Mouse (Mus musculus) heart, embryonic 10.5 days (tissue): ENCODE results near the gene Plcd3. TPM values are rescaled to one million over a fixed set of nuclear protein-coding genes. Genes with fewer than 3 reads are reported as not detected.
A peak's percentile ranks its signal among the peaks of the same experiment; 100 is the strongest.

Experiments
- DNase-seq: peaks from one replicate; pipeline ENCODE4 v3.0.0-alpha.2; 2017; ENCODE audit warnings: low spot score
- H3K27ac ChIP-seq: fragments of 300-500 bp; sonication (generic); 2 replicates; pipeline ENCODE4 v1.5.1; 2016; ENCODE audit warnings: mild to moderate bottlenecking
- H3K27me3 ChIP-seq: fragments of 300-500 bp; sonication (generic); 2 replicates; pipeline ENCODE4 v1.6.1; 2016; ENCODE audit warnings: mild to moderate bottlenecking; ENCODE audit not compliant: poor library complexity, insufficient read depth, severe bottlenecking
- H3K36me3 ChIP-seq: fragments of 300-500 bp; sonication (generic); 2 replicates; pipeline ENCODE4 v1.6.1; 2016; ENCODE audit warnings: mild to moderate bottlenecking, moderate library complexity
- H3K4me1 ChIP-seq: fragments of 300-500 bp; sonication (generic); 2 replicates; pipeline ENCODE4 v1.6.1; 2016; ENCODE audit warnings: mild to moderate bottlenecking
- H3K4me3 ChIP-seq: fragments of 300-500 bp; sonication (generic); 2 replicates; pipeline ENCODE4 v1.5.1; 2016; ENCODE audit warnings: mild to moderate bottlenecking, moderate library complexity
- H3K9me3 ChIP-seq: fragments of 300-500 bp; sonication (generic); 2 replicates; pipeline ENCODE4 v1.6.1; 2016; ENCODE audit warnings: mild to moderate bottlenecking, moderate library complexity
- WGBS: fragments of 180-500 bp; shearing (Covaris S2); methylation state at CpG from one replicate; pipeline ENCODE4 v1.1.7; 2016; 5-methylcytosine and 5-hydroxymethylcytosine counted together
- polyA plus RNA-seq: library from polyadenylated mRNA; unstranded; fragments of >200 nt; fragmentation: Nextera tagmentation; extraction: Ambion mirVana; gene quantifications from 2 replicates; pipeline ENCODE4 v1.2.1, GENCODE M21; 2016

Gene Plcd3
- polyA plus RNA-seq, 1 experiment from 2014 or later, result 3.6 TPM

- Histone ChIP-seq H3K4me3 (no peak overlapping the region), H3K4me1 (peaks cover 30% of the 10 kb centered on the region), H3K9me3 (no peaks in the 10 kb centered on the region), H3K27ac (no peak overlapping the region), H3K36me3 (peaks cover 36% of the 10 kb centered on the region), H3K27me3 (no peaks in the 10 kb centered on the region)
- WGBS, result 72% methylated on average over 6 of the region's 6 CpGs
- no peak for DNase-seq
These were observed 66.5 kb downstream of the Plcd3 start for GRCm38 (mm10) chr11:103035007-103035406.

- H3K27me3 ChIP-seq, result no peaks in the 10 kb centered on the region
- WGBS, result 84% methylated on average over 3 of the region's 3 CpGs
- H3K27ac ChIP-seq, result no peak overlapping the region
- H3K36me3 ChIP-seq, result peaks cover 22% of the 10 kb centered on the region
- no peak overlapping the region for H3K4me3 ChIP-seq
- H3K9me3 ChIP-seq, result no peaks in the 10 kb centered on the region
- peaks cover 36% of the 10 kb centered on the region for H3K4me1 ChIP-seq
- no peak for DNase-seq
These were observed 68.4 kb downstream of the Plcd3 start for GRCm38 (mm10) chr11:103033030-103033429.

- Histone ChIP-seq H3K27me3 (no peaks in the 10 kb centered on the region), H3K9me3 (no peaks in the 10 kb centered on the region), H3K4me3 (peak within 1 kb of the TSS; percentile 77), H3K27ac (peak within 1 kb of the TSS; percentile 90), H3K36me3 (peaks cover 27% of the 10 kb centered on the region), H3K4me1 (peaks cover 31% of the 10 kb centered on the region)
- WGBS, result under 1% methylated on average over 36 of the region's 36 CpGs
- peak; percentile 98 for DNase-seq
These were observed 73.1 kb downstream of the Plcd3 start, which contains the start of the genes Nmt1 and Dcakd for GRCm38 (mm10) chr11:103028176-103028891. Nmt1 (plus strand) TSS chr11:103028190. Dcakd (minus strand) TSS chr11:103028333.

DNA sequence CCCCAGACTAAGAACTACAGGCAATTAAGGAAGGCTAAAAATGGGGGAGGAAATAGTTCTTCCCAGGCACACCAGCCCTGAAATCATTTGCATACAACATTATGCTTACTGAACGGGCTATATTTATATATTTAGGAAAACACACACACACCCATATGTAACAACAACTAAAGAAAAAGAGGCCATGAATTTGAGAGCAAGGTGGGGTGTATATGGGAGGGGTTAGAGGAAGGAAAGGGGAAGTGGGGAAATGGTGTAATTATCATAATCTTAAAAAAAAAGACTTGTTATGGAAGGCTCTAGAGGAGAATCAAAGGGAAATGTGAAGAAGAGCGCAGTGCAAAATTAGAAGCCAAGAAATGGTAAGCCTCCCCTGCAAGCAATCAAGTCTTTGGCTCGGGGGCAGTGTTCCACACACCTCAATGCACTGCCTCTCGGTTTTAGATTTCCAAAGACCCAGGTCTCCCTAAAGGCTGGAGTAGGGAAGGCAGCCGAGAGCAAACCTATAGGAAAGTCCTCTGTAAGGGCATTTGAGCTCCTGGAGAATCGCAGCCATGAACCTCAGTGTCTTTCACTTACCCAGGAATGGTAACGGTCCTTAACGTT, 73.8 kb downstream of the Plcd3 start:
- H3K4me3 ChIP-seq, result peak overlapping the region; percentile 77
- no peaks in the 10 kb centered on the region for H3K27me3 ChIP-seq
- WGBS, result 15% methylated on average over 8 of the region's 8 CpGs
- H3K4me1 ChIP-seq, result peaks cover 31% of the 10 kb centered on the region
- peak overlapping the region; percentile 90 for H3K27ac ChIP-seq
- no peak for DNase-seq
- H3K9me3 ChIP-seq, result no peaks in the 10 kb centered on the region
- H3K36me3 ChIP-seq, result peaks cover 29% of the 10 kb centered on the region

DNA sequence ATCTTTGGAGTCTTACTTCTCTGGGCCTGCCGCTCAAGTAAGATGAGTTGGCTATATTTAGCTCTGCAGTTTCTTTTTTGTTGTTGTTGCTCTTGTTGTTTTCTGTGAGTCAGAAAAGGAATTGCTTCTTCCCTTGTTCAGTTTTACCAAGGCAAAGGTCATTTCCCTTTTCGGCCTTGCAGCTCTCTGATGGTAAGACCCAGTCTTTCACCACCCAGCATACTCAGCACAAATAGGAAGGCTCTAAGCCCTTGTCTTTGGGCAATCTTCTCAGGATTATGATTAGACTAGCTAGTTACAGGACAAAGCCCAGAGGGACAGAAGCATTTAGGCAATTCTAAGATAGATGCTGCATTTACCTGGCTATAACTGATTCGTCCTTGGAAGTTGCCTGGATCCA, 74.6 kb downstream of the Plcd3 start:
- Histone ChIP-seq H3K27ac (no peak overlapping the region), H3K27me3 (no peaks in the 10 kb centered on the region), H3K36me3 (peaks cover 31% of the 10 kb centered on the region), H3K4me1 (peaks cover 26% of the 10 kb centered on the region), H3K4me3 (peak overlapping the region; percentile 77), H3K9me3 (no peaks in the 10 kb centered on the region)
- no peak for DNase-seq
- 87% methylated on average over 3 of the region's 3 CpGs for WGBS

DNA sequence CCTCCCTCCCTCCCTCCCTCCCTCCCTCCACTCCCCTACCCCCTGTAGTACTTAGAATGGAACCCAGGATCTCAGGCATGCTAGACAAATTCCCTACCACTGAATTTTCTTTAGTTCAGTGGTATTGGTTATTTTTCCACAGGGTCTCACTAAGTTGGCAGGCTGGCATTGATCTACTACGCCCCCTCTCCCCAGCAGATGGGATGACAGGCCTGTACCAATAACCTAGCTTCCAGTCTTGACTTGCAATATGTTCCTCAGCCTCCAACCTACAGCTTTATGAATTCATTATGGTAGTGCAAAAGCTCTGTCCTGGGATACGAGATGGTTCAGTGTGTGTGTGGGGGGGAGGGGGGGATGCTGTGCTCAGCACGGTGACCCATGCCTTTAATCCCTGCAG, 77.5 kb downstream of the Plcd3 start:
- no peak overlapping the region for H3K27ac ChIP-seq
- H3K27me3 ChIP-seq, result no peaks in the 10 kb centered on the region
- WGBS, result 84% methylated on average over 3 of the region's 3 CpGs
- H3K9me3 ChIP-seq, result no peaks in the 10 kb centered on the region
- peaks cover 32% of the 10 kb centered on the region for H3K36me3 ChIP-seq
- no peak overlapping the region for H3K4me3 ChIP-seq
- H3K4me1 ChIP-seq, result peaks cover 13% of the 10 kb centered on the region
- no peak for DNase-seq

- no peaks in the 10 kb centered on the region for H3K27me3 ChIP-seq
- peaks cover 28% of the 10 kb centered on the region for H3K36me3 ChIP-seq
- H3K4me1 ChIP-seq, result peaks cover 9% of the 10 kb centered on the region; the same call in 1 of the 2 replicates
- WGBS, result 80% methylated on average over 3 of the region's 3 CpGs
- no peak overlapping the region for H3K4me3 ChIP-seq
- no peaks in the 10 kb centered on the region for H3K9me3 ChIP-seq
- DNase-seq, result no peak
- H3K27ac ChIP-seq, result no peak overlapping the region
These were observed 80.6 kb downstream of the Plcd3 start for GRCm38 (mm10) chr11:103020713-103021335.

Other genes starting within 250 kb of the Plcd3 start
- 206 and 238 TPM in 2 replicates for gene Eftud2, start 220.7 kb downstream of the Plcd3 start, polyA plus RNA-seq
- gene Ccdc103, start 220.5 kb downstream of the Plcd3 start, polyA plus RNA-seq, result 0.62 and 0.93 TPM in 2 replicates
- not detected in 2 replicates for gene Fam187a, start 216.5 kb downstream of the Plcd3 start, polyA plus RNA-seq
- gene Gfap, start 200.7 kb downstream of the Plcd3 start, polyA plus RNA-seq, result 0.05 and 0.09 TPM in 2 replicates
- 7.7 and 12.1 TPM in 2 replicates for gene Kif18b, start 176.5 kb downstream of the Plcd3 start, polyA plus RNA-seq
- gene C1ql1, start 155.0 kb downstream of the Plcd3 start, polyA plus RNA-seq, result 0.34 and 0.98 TPM in 2 replicates
- gene Nmt1, start 73.5 kb downstream of the Plcd3 start, polyA plus RNA-seq, result 58.4 and 59.0 TPM in 2 replicates
- 113 and 137 TPM in 2 replicates for gene Dcakd, start 73.3 kb downstream of the Plcd3 start, polyA plus RNA-seq
- 9.8 and 10.2 TPM in 2 replicates for gene Acbd4, start within 50 bp of the Plcd3 start, polyA plus RNA-seq
- 1.8 and 2.8 TPM in 2 replicates for gene Hexim1, start 14.6 kb upstream of the Plcd3 start, polyA plus RNA-seq
- 6.5 and 7.9 TPM in 2 replicates for gene Hexim2, start 30.8 kb upstream of the Plcd3 start, polyA plus RNA-seq
- gene Fmnl1, start 69.4 kb upstream of the Plcd3 start, polyA plus RNA-seq, result 0.92 and 1.2 TPM in 2 replicates
- gene 1700023F06Rik, start 106.9 kb upstream of the Plcd3 start, polyA plus RNA-seq, result 0.35 TPM in 1 of 2 replicates, not detected in the other
- gene Spata32, start 116.8 kb upstream of the Plcd3 start, polyA plus RNA-seq, result not detected in 2 replicates
- gene Map3k14, start 165.8 kb upstream of the Plcd3 start, polyA plus RNA-seq, result 1.7 and 2.1 TPM in 2 replicates